ENCODE assay signal across 8 mouse cellular contexts in genomic region chr9:63132673-63133601, GRCm38 (mm10). TPM values are rescaled to one million over a fixed set of nuclear protein-coding genes. Genes with fewer than 3 reads are reported as not detected.
DNase-seq lines count a peak whose midpoint lies in the region; ATAC-seq and TF ChIP-seq lines count a peak whose summit lies in the region.

No protein-coding gene starts in this region.

- no peaks in the 10 kb centered on the region for H3K9me3 ChIP-seq in heart, embryonic 13.5 days
- H3K9me3 ChIP-seq in liver, embryonic 11.5 days (ENCODE audit: control insufficient read depth, low read length) = no peaks in the 10 kb centered on the region

- H3K4me2 ChIP-seq in heart, embryonic 13.5 days = peak overlapping the region; percentile 84
- H3K4me2 ChIP-seq in liver, embryonic 11.5 days = peak overlapping the region; percentile 86
- H3K4me2 ChIP-seq in myocyte (ENCODE audit: low read depth) = peak overlapping the region; percentile 90

- H3K27me3 ChIP-seq in C2C12 (ENCODE audit: control insufficient read depth, insufficient read depth, insufficient read length) (peaks cover 29% of the 10 kb centered on the region), myocyte (ENCODE audit: control insufficient read depth, insufficient read depth, insufficient read length) (peaks cover 30% of the 10 kb centered on the region)
- H3K27me3 ChIP-seq in heart, embryonic 13.5 days (replicated peaks) = peaks cover 50% of the 10 kb centered on the region
- H3K27me3 ChIP-seq in liver, embryonic 11.5 days (replicated peaks; ENCODE audit: control insufficient read depth, insufficient read depth, low read length) = peaks cover 48% of the 10 kb centered on the region

- H3K79me2 ChIP-seq in C2C12 (ENCODE audit: control insufficient read depth, insufficient read depth) (no peaks in the 10 kb centered on the region), myocyte (ENCODE audit: control insufficient read depth, insufficient read depth) (no peaks in the 10 kb centered on the region)

- DNase-seq in kidney, postnatal 10 days = peak; percentile 97
- DNase-seq in liver, embryonic 11.5 days (ENCODE audit: low spot score) = peak; percentile 91
- DNase-seq in spleen, postnatal 4 days (ENCODE audit: low spot score in 2 of 2) = peak; percentile 83 to 88

- H3ac ChIP-seq in C2C12 (ENCODE audit: control insufficient read depth, insufficient read length, low read depth) (peak overlapping the region; percentile 57), myocyte (ENCODE audit: control insufficient read depth, insufficient read length) (peak overlapping the region; percentile 45)

- WGBS in heart, embryonic 13.5 days = under 1% methylated on average over 48 of the region's 48 CpGs
- 1% methylated on average over 48 of the region's 48 CpGs for WGBS in liver, embryonic 11.5 days

- ATAC-seq in heart, embryonic 13.5 days (ENCODE audit: extremely low read depth, insufficient number of reproducible peaks, low FRiP score, low TSS enrichment) = peak; percentile 95
- peak; percentile 100 for ATAC-seq in liver, embryonic 11.5 days (replicated peaks; ENCODE audit: low FRiP score)

- H3K36me3 ChIP-seq in C2C12 (ENCODE audit: control insufficient read depth, insufficient read depth) (no peaks in the 10 kb centered on the region), myocyte (ENCODE audit: control insufficient read depth, insufficient read depth) (no peaks in the 10 kb centered on the region)
- no peaks in the 10 kb centered on the region for H3K36me3 ChIP-seq in heart, embryonic 13.5 days
- H3K36me3 ChIP-seq in liver, embryonic 11.5 days (ENCODE audit: control insufficient read depth, insufficient read depth, low read length) = no peaks in the 10 kb centered on the region

- H3K4me3 ChIP-seq in C2C12 (ENCODE audit: insufficient read depth, poor library complexity, severe bottlenecking) (peak overlapping the region; percentile 31), myocyte (peak overlapping the region; percentile 33)
- H3K4me3 ChIP-seq in bone marrow macrophage, adult 2 months (ENCODE audit: insufficient read depth, low read length) = peak overlapping the region; percentile 73
- H3K4me3 ChIP-seq in embryonic fibroblast, embryonic 13.5 days (ENCODE audit: insufficient read depth, low read length) = peak overlapping the region; percentile 43
- peak overlapping the region; percentile 78 for H3K4me3 ChIP-seq in heart, embryonic 13.5 days
- H3K4me3 ChIP-seq in liver, embryonic 11.5 days (ENCODE audit: low read depth, low read length) = peak overlapping the region; percentile 63

- peak overlapping the region; percentile 58 for H3K27ac ChIP-seq in bone marrow macrophage, adult 2 months (ENCODE audit: insufficient read depth, low read depth, low read length)
- peak overlapping the region; percentile 70 for H3K27ac ChIP-seq in embryonic fibroblast, embryonic 13.5 days (ENCODE audit: insufficient read depth, low read length)
- H3K27ac ChIP-seq in heart, embryonic 13.5 days (replicated peaks) = peak overlapping the region; percentile 83
- peak overlapping the region; percentile 62 for H3K27ac ChIP-seq in liver, embryonic 11.5 days (ENCODE audit: low read depth, low read length)

- TF ChIP-seq POLR2A in bone marrow macrophage, adult 2 months (IDR thresholded peaks at IDR 0.05; ENCODE audit: borderline replicate concordance, low read depth, low read length) = no peak
- TF ChIP-seq POLR2A in embryonic fibroblast, embryonic 13.5 days (IDR thresholded peaks at IDR 0.05; ENCODE audit: low read depth, low read length) = peak; percentile 92
- peak; percentile 96 for TF ChIP-seq POLR2A in myocyte (IDR thresholded peaks at IDR 0.05; ENCODE audit: insufficient read length, low read depth)

- no peaks in the 10 kb centered on the region for H3K79me3 ChIP-seq in C2C12 (ENCODE audit: low read depth)

- TF ChIP-seq CTCF in C2C12 (IDR thresholded peaks at IDR 0.05; ENCODE audit: control insufficient read depth, insufficient read depth, insufficient read length) = no peak
- no peak for TF ChIP-seq CTCF in bone marrow macrophage, adult 2 months (IDR thresholded peaks at IDR 0.05; ENCODE audit: low read depth, low read length)
- TF ChIP-seq CTCF in embryonic fibroblast, embryonic 13.5 days (IDR thresholded peaks at IDR 0.05; ENCODE audit: borderline replicate concordance, insufficient read depth, low read length) = no peak

- H3K4me1 ChIP-seq in bone marrow macrophage, adult 2 months (ENCODE audit: control insufficient read depth, insufficient read depth, low read length) = peaks cover 2% of the 10 kb centered on the region; the same call in 1 of the 2 replicates
- H3K4me1 ChIP-seq in embryonic fibroblast, embryonic 13.5 days (ENCODE audit: control insufficient read depth, insufficient read depth, low read length) = peaks cover 8% of the 10 kb centered on the region; the same call in 1 of the 2 replicates
- H3K4me1 ChIP-seq in heart, embryonic 13.5 days = peaks cover 36% of the 10 kb centered on the region
- peaks cover 12% of the 10 kb centered on the region for H3K4me1 ChIP-seq in liver, embryonic 11.5 days (replicated peaks; ENCODE audit: control insufficient read depth, insufficient read depth, low read length)

- H3K9ac ChIP-seq in heart, embryonic 13.5 days = peak overlapping the region; percentile 89
- H3K9ac ChIP-seq in liver, embryonic 11.5 days (ENCODE audit: low read depth, low read length) = peak overlapping the region; percentile 72

TF ChIP-seq in C2C12, 6 proteins besides CTCF, POLR2A, EP300 and RAD21:
- TF ChIP-seq MYOD1 (IDR thresholded peaks at IDR 0.05; ENCODE audit: control insufficient read depth, insufficient read length, low read depth) (no peak), MYOG (IDR thresholded peaks at IDR 0.05; ENCODE audit: control insufficient read depth, extremely low read depth, insufficient read length) (no peak), USF1 (IDR thresholded peaks at IDR 0.05; ENCODE audit: low read depth) (peak; percentile 99)

TF ChIP-seq in myocyte, 11 proteins besides CTCF, POLR2A, EP300 and RAD21:
- TF ChIP-seq E2F4 (IDR thresholded peaks at IDR 0.05; ENCODE audit: insufficient read depth) (no peak), TCF3 (IDR thresholded peaks at IDR 0.05; ENCODE audit: insufficient read length, low read depth) (no peak), USF1 (IDR thresholded peaks at IDR 0.05; ENCODE audit: low read depth) (peak; percentile 97), MAX (IDR thresholded peaks at IDR 0.05; ENCODE audit: low read depth) (no peak), POLR2AphosphoS2 (IDR thresholded peaks at IDR 0.05; ENCODE audit: insufficient read length, low read depth) (peak; percentile 95), SRF (IDR thresholded peaks at IDR 0.05; ENCODE audit: control insufficient read depth, insufficient read length, low read depth) (no peak), REST (IDR thresholded peaks at IDR 0.05; ENCODE audit: insufficient read depth, insufficient read length) (no peak), MYOG (IDR thresholded peaks at IDR 0.05; ENCODE audit: control insufficient read depth in 1 of 3, insufficient read depth in 1 of 3, insufficient read length in 2 of 3, low read depth in 2 of 3) (peak in 1 of 3 experiments; percentile 29)
TF ChIP-seq in myocyte: peak in this region for 3.

RNA-seq across cellular contexts. Expression of gene Skor1, which starts 15.8 kb away (rescaled TPM):
- not detected for polyA plus RNA-seq in C2C12 (2012; fragmentation: generic; extraction: Trizol)
- polyA plus RNA-seq in bone marrow macrophage, adult 2 months (2012; ENCODE audit: insufficient read depth, insufficient read length, missing spikeins) = not detected in 2 replicates
- polyA plus RNA-seq in embryonic fibroblast, embryonic 13.5 days (2011; ENCODE audit: insufficient read length, low read depth, missing spikeins) = not detected in 2 replicates
- polyA plus RNA-seq in heart, embryonic 13.5 days (2015; fragmentation: Nextera tagmentation; extraction: Ambion mirVana) = not detected in 2 replicates
- polyA plus RNA-seq in liver, embryonic 11.5 days (2014; fragmentation: Nextera tagmentation; extraction: Ambion mirVana) = not detected in 2 replicates
- 0.01 TPM for polyA plus RNA-seq in myocyte (2012; fragmentation: generic; extraction: Trizol)

Comparison
In these comparisons a context has a peak if more than half of its experiments do, and no peak if none do; other contexts are left out.
1. Peak in every context shown above with its lines: DNase-seq, ATAC-seq, H3K4me3 ChIP-seq and H3K27ac ChIP-seq.